ENCODE assay signal across 14 mouse cellular contexts in the genomic region with DNA sequence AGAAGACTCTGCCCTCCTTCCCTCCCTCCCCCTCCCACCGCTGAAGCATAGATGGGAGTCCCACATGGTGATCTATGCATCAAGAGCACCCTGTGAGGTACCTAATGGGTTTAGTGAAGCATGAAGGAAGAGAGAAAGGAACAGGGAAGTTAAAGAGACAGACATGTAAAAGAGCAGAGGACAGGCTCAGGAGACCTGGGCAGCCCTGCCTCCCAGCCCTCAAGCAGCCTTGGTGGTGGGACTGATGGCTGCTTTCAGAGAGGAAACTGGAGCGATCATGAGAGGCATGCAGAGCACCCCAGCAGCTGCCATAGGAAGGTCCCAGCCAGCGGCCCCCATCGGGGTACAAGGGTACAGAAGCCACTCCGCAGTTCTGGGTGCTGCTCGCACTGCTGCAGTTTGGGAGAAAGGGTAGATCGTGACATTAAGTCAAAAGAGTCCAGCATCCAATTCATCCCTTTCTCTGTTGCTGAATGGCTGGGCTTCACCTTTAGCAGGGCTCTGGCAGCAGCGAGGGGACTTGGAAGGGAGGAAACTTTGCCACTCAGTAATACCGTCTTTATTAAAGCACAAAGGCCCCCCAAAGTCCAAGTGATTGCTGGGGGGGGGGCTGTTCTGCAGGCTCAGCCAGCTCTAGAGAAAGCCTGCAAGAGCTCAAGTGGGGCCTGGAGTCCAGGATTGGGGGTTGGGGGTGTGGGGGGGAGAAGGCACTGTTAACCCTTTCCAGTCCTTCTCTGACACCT. TPM values are rescaled to one million over a fixed set of nuclear protein-coding genes. Genes with fewer than 3 reads are reported as not detected.
DNase-seq lines count a peak whose midpoint lies in the region; ATAC-seq and TF ChIP-seq lines count a peak whose summit lies in the region.
"Had no signal": no experiment of that assay in that cellular context is flagged by ENCODE, and none has a peak within 500 bp of the region (broad histone marks: within the 10 kb centered on the region; RNA-seq: fewer than 3 reads in every experiment).

No protein-coding gene starts in this region.

- H3K27ac ChIP-seq in kidney, embryonic 14.5 days (ENCODE audit: low read depth, low read length): no peak overlapping the region
- H3K27ac ChIP-seq in embryonic facial prominence, embryonic 10.5 days (replicated peaks): peak overlapping the region; percentile 19; the same call in 1 of the 2 replicates
- peak overlapping the region; percentile 48; the same call in 1 of the 2 replicates for H3K27ac ChIP-seq in hindbrain, embryonic 12.5 days
- H3K27ac ChIP-seq in midbrain, postnatal 0 days (ENCODE audit: low read depth, low read length): peak overlapping the region; percentile 55
- H3K27ac ChIP-seq: embryonic facial prominence, embryonic 12.5 days had no signal

- no peak for TF ChIP-seq CTCF in midbrain, postnatal 0 days (IDR thresholded peaks at IDR 0.05)

- ATAC-seq in kidney, embryonic 14.5 days (ENCODE audit: low FRiP score, low TSS enrichment): peak; percentile 76
- ATAC-seq in hindbrain, embryonic 12.5 days (ENCODE audit: low FRiP score): peak; percentile 74
- ATAC-seq in midbrain, postnatal 0 days (ENCODE audit: low FRiP score): peak; percentile 81; the same call in 1 of the 2 replicates
- no peak for ATAC-seq in monocyte, adult 5-6 weeks (replicated peaks; ENCODE audit: insufficient number of reproducible peaks, low FRiP score, low TSS enrichment, poor library complexity, severe bottlenecking)

- WGBS in kidney, embryonic 14.5 days: 6% methylated on average over 9 of the region's 9 CpGs
- WGBS in embryonic facial prominence, embryonic 10.5 days: 6% methylated on average over 9 of the region's 9 CpGs
- under 1% methylated on average over 9 of the region's 9 CpGs for WGBS in hindbrain, embryonic 12.5 days
- 8% methylated on average over 9 of the region's 9 CpGs for WGBS in midbrain, postnatal 0 days

- DNase-seq in kidney, adult 18-20 months: no peak
- no peak for DNase-seq in embryonic facial prominence, embryonic 10.5 days (ENCODE audit: low spot score)
- peak; percentile 73 for DNase-seq in midbrain, postnatal 0 days (ENCODE audit: low spot score)
- no peak for DNase-seq in cerebellum, postnatal 14 days
- DNase-seq in cerebellum, adult 8-10 months: no peak
- DNase-seq: lung, postnatal 10 days had no signal

- no peaks in the 10 kb centered on the region for H3K27me3 ChIP-seq in kidney, embryonic 14.5 days (ENCODE audit: control insufficient read depth, insufficient read depth, low read length)
- peaks cover 64% of the 10 kb centered on the region for H3K27me3 ChIP-seq in embryonic facial prominence, embryonic 10.5 days (replicated peaks; ENCODE audit: low read depth, poor library complexity, severe bottlenecking)
- peaks cover 62% of the 10 kb centered on the region for H3K27me3 ChIP-seq in hindbrain, embryonic 12.5 days
- peaks cover 23% of the 10 kb centered on the region for H3K27me3 ChIP-seq in midbrain, postnatal 0 days (ENCODE audit: insufficient read depth, low read length)

- 0 out of 2 replicates have a peak, but pooled peaks cover 6% of the 10 kb centered on the region for H3K4me1 ChIP-seq in kidney, embryonic 14.5 days (ENCODE audit: control insufficient read depth, insufficient read depth, low read length)
- H3K4me1 ChIP-seq in embryonic facial prominence, embryonic 10.5 days: peaks cover 19% of the 10 kb centered on the region
- peaks cover 15% of the 10 kb centered on the region for H3K4me1 ChIP-seq in hindbrain, embryonic 12.5 days
- H3K4me1 ChIP-seq in midbrain, postnatal 0 days (ENCODE audit: insufficient read depth, low read length): peaks cover 7% of the 10 kb centered on the region; the same call in 1 of the 2 replicates
- H3K4me1 ChIP-seq: embryonic facial prominence, embryonic 12.5 days; heart, embryonic 12.5 days had no signal

- no peak overlapping the region for H3K4me3 ChIP-seq in kidney, embryonic 14.5 days (ENCODE audit: low read length)
- peak overlapping the region; percentile 21; the same call in 1 of the 2 replicates for H3K4me3 ChIP-seq in embryonic facial prominence, embryonic 10.5 days
- H3K4me3 ChIP-seq in hindbrain, embryonic 12.5 days: no peak overlapping the region
- H3K4me3 ChIP-seq in midbrain, postnatal 0 days (ENCODE audit: low read depth, low read length): no peak overlapping the region
- H3K4me3 ChIP-seq: embryonic facial prominence, embryonic 12.5 days; heart, embryonic 12.5 days; myocyte had no signal

- H3K9me3 ChIP-seq in kidney, embryonic 14.5 days (ENCODE audit: control insufficient read depth, low read length): no peaks in the 10 kb centered on the region
- H3K9me3 ChIP-seq in embryonic facial prominence, embryonic 10.5 days: no peaks in the 10 kb centered on the region
- H3K9me3 ChIP-seq in hindbrain, embryonic 12.5 days (replicated peaks): no peaks in the 10 kb centered on the region
- H3K9me3 ChIP-seq in midbrain, postnatal 0 days (ENCODE audit: low read length): no peaks in the 10 kb centered on the region
- H3K9me3 ChIP-seq: embryonic facial prominence, embryonic 12.5 days; heart, embryonic 12.5 days had no signal

- H3K4me2 ChIP-seq in kidney, embryonic 14.5 days (replicated peaks; ENCODE audit: low read depth, low read length): peak overlapping the region; percentile 15; the same call in 1 of the 2 replicates
- peak overlapping the region; percentile 40 for H3K4me2 ChIP-seq in hindbrain, embryonic 12.5 days (replicated peaks)
- peak overlapping the region; percentile 6; the same call in 1 of the 2 replicates for H3K4me2 ChIP-seq in midbrain, postnatal 0 days (ENCODE audit: low read depth, low read length, poor library complexity, severe bottlenecking)
- H3K4me2 ChIP-seq: embryonic facial prominence, embryonic 12.5 days; heart, embryonic 12.5 days; liver, embryonic 11.5 days had no signal

- H3K9ac ChIP-seq in kidney, embryonic 14.5 days (ENCODE audit: low read depth, low read length): no peak overlapping the region
- 0 out of 2 replicates have a peak overlapping the region, but pooled peaks have one; percentile 18 for H3K9ac ChIP-seq in hindbrain, embryonic 12.5 days
- H3K9ac ChIP-seq in midbrain, postnatal 0 days (replicated peaks; ENCODE audit: low read length, poor library complexity, severe bottlenecking): 0 out of 2 replicates have a peak overlapping the region, but pooled peaks have one; percentile 24
- H3K9ac ChIP-seq: embryonic facial prominence, embryonic 12.5 days; heart, embryonic 12.5 days had no signal

- no peaks in the 10 kb centered on the region for H3K36me3 ChIP-seq in kidney, embryonic 14.5 days (ENCODE audit: control insufficient read depth, insufficient read depth, low read length)
- H3K36me3 ChIP-seq in embryonic facial prominence, embryonic 10.5 days (replicated peaks): no peaks in the 10 kb centered on the region
- H3K36me3 ChIP-seq in hindbrain, embryonic 12.5 days: no peaks in the 10 kb centered on the region
- no peaks in the 10 kb centered on the region for H3K36me3 ChIP-seq in midbrain, postnatal 0 days (ENCODE audit: insufficient read depth, low read length)
- H3K36me3 ChIP-seq: embryonic facial prominence, embryonic 12.5 days; heart, embryonic 12.5 days had no signal

RNA-seq across cellular contexts. Expression of gene Slc6a11, which starts 43.5 kb away (rescaled TPM):
- polyA plus RNA-seq in kidney, embryonic 14.5 days (2014; fragmentation: Nextera tagmentation; extraction: Ambion mirVana): 0.11 TPM in 2 replicates
- 0.20 and 0.42 TPM in 2 replicates for polyA plus RNA-seq in embryonic facial prominence, embryonic 10.5 days (2016; fragmentation: Nextera tagmentation; extraction: Ambion mirVana)
- polyA plus RNA-seq in hindbrain, embryonic 12.5 days (2016; fragmentation: Nextera tagmentation; extraction: Ambion mirVana): 4.6 and 5.4 TPM in 2 replicates
- total RNA-seq in midbrain, postnatal 0 days (2014; rRNA removed): 162 and 233 TPM in 2 replicates
- polyA plus RNA-seq in midbrain, postnatal 0 days (2015; fragmentation: Nextera tagmentation; extraction: Ambion mirVana): 109 and 115 TPM in 2 replicates
- total RNA-seq in monocyte, adult 5-6 weeks (2017): not detected in 3 replicates
- total RNA-seq: MEL had no signal
- polyA plus RNA-seq: heart, embryonic 12.5 days; liver, embryonic 11.5 days; myocyte had no signal

Comparison
In these comparisons a context has a peak if more than half of its experiments do, and no peak if none do; other contexts are left out.
1. RNA of gene Slc6a11, which starts 43.5 kb away (polyA plus RNA-seq): 109 to 115 TPM in midbrain, postnatal 0 days; 4.6 to 5.4 TPM in hindbrain, embryonic 12.5 days, 0.20 to 0.42 TPM in embryonic facial prominence, embryonic 10.5 days and 0.11 TPM in kidney, embryonic 14.5 days; every median in the first group is over 10 times any median in the second.
2. Peak in every context shown above with its lines, with median percentiles within 50 percentile points of each other: H3K4me2 ChIP-seq.